Mouse (Mus musculus) liver, embryonic 11.5 days (tissue): ENCODE results near the gene Pole3. TPM values are rescaled to one million over a fixed set of nuclear protein-coding genes. Genes with fewer than 3 reads are reported as not detected.

Experiments
- ATAC-seq: fragments of 200-750 bp; cut with Nextera tagmentation; replicated peaks from 2 replicates; pipeline ENCODE4 v1.8.0; 2017; ENCODE audit warnings: moderate number of reproducible peaks, mild to moderate bottlenecking, moderate TSS enrichment, moderate library complexity; ENCODE audit not compliant: low FRiP score
- DNase-seq: peaks from one replicate; pipeline ENCODE4 v3.0.0-alpha.2; 2017; ENCODE audit warnings: low spot score
- H3K27ac ChIP-seq: fragments of 300-500 bp; sonication (generic); 2 replicates; pipeline ENCODE4 v1.5.1; 2014; ENCODE audit warnings: mild to moderate bottlenecking, low read depth, low read length, control low read depth
- H3K27me3 ChIP-seq: fragments of 300-500 bp; sonication (generic); replicated peaks from 2 replicates; pipeline ENCODE4 v1.6.1; 2014; ENCODE audit warnings: low read length, mixed read lengths; ENCODE audit not compliant: control insufficient read depth, insufficient read depth
- H3K36me3 ChIP-seq: fragments of 300-500 bp; sonication (generic); 2 replicates; pipeline ENCODE4 v1.6.1; 2014; ENCODE audit warnings: mild to moderate bottlenecking, low read length, moderate library complexity, mixed read lengths; ENCODE audit not compliant: control insufficient read depth, insufficient read depth
- H3K4me1 ChIP-seq: fragments of 300-500 bp; sonication (generic); replicated peaks from 2 replicates; pipeline ENCODE4 v1.6.1; 2014; ENCODE audit warnings: low read length, mixed read lengths; ENCODE audit not compliant: control insufficient read depth, insufficient read depth
- H3K4me2 ChIP-seq: fragments of 300-500 bp; sonication (generic); 2 replicates; pipeline ENCODE4 v1.6.1; 2014; ENCODE audit warnings: mild to moderate bottlenecking, control low read depth, moderate library complexity
- H3K4me3 ChIP-seq: fragments of 300-500 bp; sonication (generic); 2 replicates; pipeline ENCODE4 v1.5.1; 2014; ENCODE audit warnings: low read depth, low read length, control low read depth
- H3K9ac ChIP-seq: fragments of 300-500 bp; sonication (generic); 2 replicates; pipeline ENCODE4 v1.6.1; 2014; ENCODE audit warnings: low read depth, low read length, control low read depth
- H3K9me3 ChIP-seq: fragments of 300-500 bp; sonication (generic); 2 replicates; pipeline ENCODE4 v1.6.1; 2016; ENCODE audit warnings: low read length, inconsistent platforms, mixed read lengths; ENCODE audit not compliant: control insufficient read depth
- WGBS: fragments of 180-500 bp; shearing (Covaris S2); extraction: QIAGEN DNeasy Blood & Tissue Kit; methylation state at CpG from one replicate; pipeline ENCODE4 v1.1.7; 2014; 5-methylcytosine and 5-hydroxymethylcytosine counted together
- polyA plus RNA-seq: library from polyadenylated mRNA; unstranded; fragments of >200 nt; fragmentation: Nextera tagmentation; extraction: Ambion mirVana; gene quantifications from 2 replicates; pipeline ENCODE4 v1.2.1, GENCODE M21; 2014

Gene Pole3
- polyA plus RNA-seq, 1 experiment from 2014 or later = 102 TPM

DNA sequence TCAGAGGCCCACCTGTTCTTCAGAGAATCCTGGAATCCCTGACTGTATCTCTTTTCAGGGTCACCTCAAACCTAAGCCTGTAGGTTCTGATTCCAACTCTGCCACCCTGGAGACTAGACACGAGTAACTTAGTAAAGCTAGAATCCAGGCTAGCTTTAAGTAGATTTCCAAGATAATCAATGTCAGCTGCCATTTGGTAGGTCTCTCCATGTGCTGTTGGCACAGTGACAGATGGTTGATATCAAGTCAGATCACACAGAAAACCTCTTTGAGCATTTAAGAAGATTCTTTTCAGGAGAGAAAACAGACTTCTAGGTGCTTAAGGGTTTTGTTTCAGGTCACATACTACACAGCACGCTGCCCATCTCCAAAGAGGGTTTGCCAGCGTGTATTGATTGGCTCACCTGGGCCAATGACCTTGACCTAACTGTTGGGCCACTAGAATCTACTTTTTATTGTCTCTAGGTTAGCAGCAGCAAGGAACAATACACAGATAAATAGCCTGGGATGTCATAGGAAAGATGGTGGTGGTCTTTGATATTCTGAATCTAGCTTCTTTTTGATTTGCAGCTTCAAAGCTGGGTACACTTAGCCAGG lies 21.4 kb downstream of the Pole3 start, which contains the start of gene Hdhd3:
TSS of gene Hdhd3 (minus strand) at position 94 of the 597 bp plus-strand sequence.
- H3K4me2 ChIP-seq = peak within 1 kb of the TSS; percentile 66
- H3K4me1 ChIP-seq = peaks cover 9% of the 10 kb centered on the region
- peak within 1 kb of the TSS; percentile 76 for H3K4me3 ChIP-seq
- 71% methylated on average over 3 of the region's 3 CpGs for WGBS
- H3K27ac ChIP-seq = 0 out of 2 replicates have a peak within 1 kb of the TSS, but pooled peaks have one; percentile 1
- no peak for ATAC-seq
- peak within 1 kb of the TSS; percentile 58 for H3K9ac ChIP-seq
- peaks cover 15% of the 10 kb centered on the region for H3K36me3 ChIP-seq
- no peaks in the 10 kb centered on the region for H3K27me3 ChIP-seq
- H3K9me3 ChIP-seq = no peaks in the 10 kb centered on the region
- DNase-seq = no peak

DNA sequence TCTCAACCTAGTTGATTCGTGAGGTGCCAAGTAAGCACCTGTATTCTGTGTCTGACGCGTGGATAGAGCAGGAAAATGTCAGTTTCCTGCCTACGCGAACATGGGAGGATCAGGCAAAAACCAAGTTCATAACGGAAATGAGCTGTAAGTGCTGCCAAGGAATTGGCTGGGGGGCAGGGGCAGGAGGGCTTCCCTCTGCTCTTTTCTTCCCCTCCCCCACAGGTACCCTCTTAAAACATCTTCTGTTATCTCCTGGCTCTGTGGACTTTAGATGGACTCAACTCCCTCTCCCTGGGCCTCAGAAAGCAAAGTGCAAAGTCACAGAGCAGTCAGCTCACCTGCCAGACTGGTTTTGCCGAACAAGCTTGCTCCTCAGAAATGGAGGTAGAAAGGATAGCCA lies 21.9 kb downstream of the Pole3 start:
- peaks cover 10% of the 10 kb centered on the region for H3K36me3 ChIP-seq
- H3K4me2 ChIP-seq = peak overlapping the region; percentile 66; the same call in 1 of the 2 replicates
- H3K27ac ChIP-seq = no peak overlapping the region
- H3K9ac ChIP-seq = no peak overlapping the region
- no peaks in the 10 kb centered on the region for H3K27me3 ChIP-seq
- WGBS = 60% methylated on average over 7 of the region's 7 CpGs
- peaks cover 9% of the 10 kb centered on the region for H3K4me1 ChIP-seq
- no peaks in the 10 kb centered on the region for H3K9me3 ChIP-seq
- H3K4me3 ChIP-seq = no peak overlapping the region
- ATAC-seq (no peak), DNase-seq (no peak)

DNA sequence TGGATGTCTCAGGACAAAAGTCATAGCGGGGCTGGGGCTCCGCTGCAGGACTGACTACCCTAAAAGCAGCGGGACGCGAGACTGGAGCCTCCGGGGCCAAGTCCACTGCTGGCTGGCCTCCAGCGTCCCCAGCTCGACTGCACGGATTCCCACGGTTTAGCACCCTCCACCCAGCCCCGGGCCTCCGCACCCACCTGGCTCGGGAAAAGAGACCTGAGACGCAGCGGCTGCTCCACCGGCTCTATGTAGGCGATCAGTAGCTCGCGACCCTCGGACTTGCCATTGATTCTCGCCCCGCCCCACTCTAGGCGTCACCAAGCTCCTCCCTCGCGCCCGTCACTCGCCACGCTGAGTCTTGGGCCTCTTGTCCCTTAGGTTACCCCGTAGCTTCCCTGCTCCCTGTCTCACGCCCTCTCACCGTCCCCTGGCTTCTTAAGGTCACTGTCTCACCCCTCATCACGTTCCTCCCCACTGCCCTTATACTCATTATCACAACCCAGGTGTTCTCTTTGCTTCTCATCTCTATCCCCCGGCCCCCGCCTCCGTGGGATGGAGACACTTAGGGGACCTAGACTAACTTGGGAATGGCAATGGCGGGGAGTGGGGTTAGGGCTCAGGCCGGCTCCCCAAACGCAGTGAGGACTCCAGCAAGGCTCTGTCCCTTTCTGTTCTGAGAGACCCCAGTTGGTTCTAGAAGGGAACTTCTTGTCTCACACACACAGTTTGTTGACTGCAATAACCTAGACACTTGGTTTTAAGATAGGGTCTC lies 22.7 kb downstream of the Pole3 start:
- ATAC-seq = peak; percentile 89
- H3K4me2 ChIP-seq = peak overlapping the region; percentile 66
- H3K36me3 ChIP-seq = 0 out of 2 replicates have a peak, but pooled peaks cover 6% of the 10 kb centered on the region
- peak overlapping the region; percentile 76 for H3K4me3 ChIP-seq
- H3K9me3 ChIP-seq = no peaks in the 10 kb centered on the region
- peak; percentile 92 for DNase-seq
- 0 out of 2 replicates have a peak overlapping the region, but pooled peaks have one; percentile 1 for H3K27ac ChIP-seq
- H3K9ac ChIP-seq = peak overlapping the region; percentile 70
- WGBS = 2% methylated on average over 38 of the region's 38 CpGs
- peaks cover 9% of the 10 kb centered on the region for H3K4me1 ChIP-seq
- H3K27me3 ChIP-seq = no peaks in the 10 kb centered on the region

DNA sequence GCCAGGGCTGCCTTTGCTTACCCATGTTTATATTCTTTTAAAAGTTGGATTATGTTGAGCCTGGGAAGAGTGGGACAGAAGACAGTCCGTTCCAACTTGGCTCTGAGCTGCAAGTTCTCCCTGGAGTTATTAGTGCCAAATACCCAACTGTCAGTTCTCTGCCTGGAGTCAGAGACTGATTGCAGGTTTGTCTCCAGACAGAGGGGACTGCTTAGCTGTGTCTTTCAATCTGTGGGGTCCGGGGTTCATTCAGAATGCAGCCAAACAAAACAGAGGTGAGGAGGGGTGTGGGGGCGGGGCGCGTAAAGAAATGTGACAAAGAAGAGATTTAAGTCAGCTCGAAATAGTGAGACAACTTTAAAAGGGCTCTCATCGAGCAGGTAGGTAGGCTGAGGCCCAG lies 23.3 kb downstream of the Pole3 start:
- 0 out of 2 replicates have a peak, but pooled peaks cover 6% of the 10 kb centered on the region for H3K36me3 ChIP-seq
- no peaks in the 10 kb centered on the region for H3K27me3 ChIP-seq
- H3K9me3 ChIP-seq = no peaks in the 10 kb centered on the region
- H3K9ac ChIP-seq = peak overlapping the region; percentile 70
- H3K27ac ChIP-seq = no peak overlapping the region
- 6% methylated on average over 7 of the region's 7 CpGs for WGBS
- peak overlapping the region; percentile 66 for H3K4me2 ChIP-seq
- ATAC-seq = no peak
- DNase-seq = no peak
- H3K4me1 ChIP-seq = peaks cover 9% of the 10 kb centered on the region
- H3K4me3 ChIP-seq = peak overlapping the region; percentile 76

- Histone ChIP-seq H3K4me1 (peaks cover 9% of the 10 kb centered on the region), H3K9ac (no peak overlapping the region), H3K4me2 (no peak overlapping the region), H3K27me3 (no peaks in the 10 kb centered on the region), H3K36me3 (0 out of 2 replicates have a peak, but pooled peaks cover 6% of the 10 kb centered on the region), H3K27ac (no peak overlapping the region), H3K9me3 (no peaks in the 10 kb centered on the region), H3K4me3 (no peak overlapping the region)
- WGBS = 81% methylated on average over 4 of the region's 4 CpGs
- ATAC-seq = no peak
- no peak for DNase-seq
Observed at GRCm38 (mm10) chr4:62500799-62501198, 24.1 kb downstream of the Pole3 start.

DNA sequence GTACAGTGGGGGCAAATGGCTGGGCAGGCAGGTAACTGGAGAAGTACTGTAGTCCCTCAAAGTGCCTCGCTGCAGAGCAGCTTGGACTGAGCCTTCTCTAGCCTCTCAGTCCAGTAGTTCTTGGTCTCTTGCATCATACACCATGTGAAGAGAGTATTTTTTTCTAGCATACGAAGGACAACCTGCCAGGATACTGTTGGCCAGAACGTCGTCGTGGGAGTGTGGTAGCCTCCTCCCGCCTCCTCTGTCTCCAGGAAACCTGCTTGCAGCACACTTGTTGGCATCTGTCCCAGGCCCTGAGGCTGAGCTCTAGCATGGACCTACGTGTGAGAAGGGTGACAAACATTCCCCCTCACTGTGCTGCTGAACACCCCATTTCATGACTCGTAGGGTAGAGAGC lies 28.1 kb downstream of the Pole3 start:
- 0 out of 2 replicates have a peak, but pooled peaks cover 6% of the 10 kb centered on the region for H3K36me3 ChIP-seq
- no peak for DNase-seq
- H3K27me3 ChIP-seq = no peaks in the 10 kb centered on the region
- H3K4me1 ChIP-seq = 0 out of 2 replicates have a peak, but pooled peaks cover 4% of the 10 kb centered on the region
- no peak for ATAC-seq
- no peak overlapping the region for H3K4me2 ChIP-seq
- no peak overlapping the region for H3K9ac ChIP-seq
- no peaks in the 10 kb centered on the region for H3K9me3 ChIP-seq
- WGBS = 76% methylated on average over 8 of the region's 8 CpGs
- no peak overlapping the region for H3K27ac ChIP-seq
- H3K4me3 ChIP-seq = no peak overlapping the region

GRCm38 (mm10) chr4:62495946-62496345 lies 28.9 kb downstream of the Pole3 start:
- H3K4me2 ChIP-seq = no peak overlapping the region
- H3K36me3 ChIP-seq = 0 out of 2 replicates have a peak, but pooled peaks cover 6% of the 10 kb centered on the region
- no peak overlapping the region for H3K9ac ChIP-seq
- no peaks in the 10 kb centered on the region for H3K27me3 ChIP-seq
- WGBS = 72% methylated on average over 8 of the region's 8 CpGs
- no peaks in the 10 kb centered on the region for H3K9me3 ChIP-seq
- ATAC-seq (no peak), DNase-seq (no peak)
- no peaks in the 10 kb centered on the region for H3K4me1 ChIP-seq
- no peak overlapping the region for H3K27ac ChIP-seq
- H3K4me3 ChIP-seq = no peak overlapping the region

GRCm38 (mm10) chr4:62494230-62494629 lies 30.6 kb downstream of the Pole3 start:
- H3K9me3 ChIP-seq = no peaks in the 10 kb centered on the region
- ATAC-seq (no peak), DNase-seq (no peak)
- H3K36me3 ChIP-seq = 0 out of 2 replicates have a peak, but pooled peaks cover 2% of the 10 kb centered on the region
- 55% methylated on average over 9 of the region's 9 CpGs for WGBS
- H3K27ac ChIP-seq = no peak overlapping the region
- H3K4me3 ChIP-seq = no peak overlapping the region
- H3K4me1 ChIP-seq = no peaks in the 10 kb centered on the region
- no peak overlapping the region for H3K4me2 ChIP-seq
- H3K9ac ChIP-seq = no peak overlapping the region
- no peaks in the 10 kb centered on the region for H3K27me3 ChIP-seq
